Mouse (Mus musculus) right cerebral cortex, postnatal 10 days (tissue): ENCODE results near the gene Rhox4g.
"Not testable (repeated sequence)": the region's sequence is repeated elsewhere in the genome, so short reads cannot be mapped to it uniquely, and the experiment has no call there.

Source experiments
- DNase-seq, 2 experiments: peaks; one replicate each; pipeline ENCODE4 v3.0.0; 2021; ENCODE audit warnings: low spot score in 2 of 2

Gene Rhox4g

GRCm38 (mm10) chrX:37651227-37651626 is at the start of gene Rhox4g:
Gene Rhox4g (minus strand): TSS chrX:37651327.
- not testable (repeated sequence) for DNase-seq

DNA sequence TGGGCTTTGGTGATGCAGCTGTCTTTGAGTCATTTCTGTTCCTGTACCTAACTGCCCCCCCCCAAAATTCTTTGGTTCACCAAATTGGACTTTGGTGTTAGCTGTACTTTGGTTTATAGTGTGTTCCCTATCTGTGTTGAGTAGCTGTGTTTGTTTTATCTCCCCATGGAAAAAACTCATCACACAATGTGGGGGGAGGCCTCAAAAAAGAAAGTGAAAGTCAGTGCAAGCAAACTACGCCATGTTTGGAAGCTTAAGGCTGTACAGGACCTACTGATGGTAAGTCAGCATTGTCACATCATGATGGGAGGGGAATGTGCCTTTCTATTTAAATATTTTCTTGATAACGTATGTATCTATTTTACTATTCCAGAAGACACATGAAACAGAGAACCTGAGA is 41.1 kb upstream of the Rhox4g start:
- DNase-seq, result no peak

- no peak for DNase-seq
Measured at GRCm38 (mm10) chrX:37683031-37683715, 32.0 kb upstream of the Rhox4g start.

DNA sequence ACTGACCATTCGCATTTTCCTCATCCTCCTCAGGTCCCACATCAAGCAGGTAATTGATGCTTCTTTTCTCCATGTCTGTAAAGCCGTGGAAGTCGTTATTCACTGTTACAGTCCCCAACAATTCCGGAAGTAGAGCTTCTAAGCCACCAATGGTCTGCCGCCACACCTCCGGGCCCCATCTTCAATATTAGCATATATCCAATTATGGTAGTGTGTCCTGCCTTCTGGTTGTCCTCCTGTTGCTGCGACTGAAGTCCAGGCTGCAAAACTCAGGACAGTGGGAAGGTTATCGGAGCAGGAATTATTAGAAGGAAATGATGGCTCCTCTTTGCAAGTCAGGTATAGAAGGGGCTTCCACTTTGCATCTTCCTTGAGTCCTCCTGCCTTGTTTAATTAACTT is 22.1 kb upstream of the Rhox4g start, which contains the start of gene Rhox2h:
Gene Rhox2h, minus strand, starts transcription at position 101 of the 400 bp plus-strand sequence.
- DNase-seq, result not testable (repeated sequence)

DNA sequence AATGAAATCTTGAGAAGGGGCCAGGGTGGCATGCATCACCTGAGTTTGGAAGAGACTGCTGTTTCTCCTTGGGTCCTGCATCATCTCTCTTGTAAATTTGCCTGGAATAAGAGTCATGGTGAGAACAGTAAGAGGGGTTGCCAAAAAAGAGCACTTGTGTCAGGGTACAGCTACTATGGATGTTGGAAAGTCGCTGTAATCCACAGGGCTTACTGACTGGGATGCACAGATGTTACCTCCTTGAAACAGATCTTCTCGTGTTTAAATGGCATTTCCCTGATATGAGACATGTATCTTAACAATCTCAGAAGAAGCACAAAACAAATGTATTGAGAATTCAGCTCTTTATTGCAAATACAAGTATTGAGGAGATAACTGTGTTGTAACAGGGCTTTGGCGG is 17.5 kb upstream of the Rhox4g start, which contains the start of gene Rhox3h:
Gene Rhox3h, minus strand, starts transcription at position 101 of the 400 bp plus-strand sequence.
- DNase-seq, result not testable (repeated sequence)

GRCm38 (mm10) chrX:37643370-37643769 is 7.8 kb downstream of the Rhox4g start, which contains the start of gene Rhox2g:
Gene Rhox2g (minus strand): TSS chrX:37643470.
- not testable (repeated sequence) for DNase-seq

DNA sequence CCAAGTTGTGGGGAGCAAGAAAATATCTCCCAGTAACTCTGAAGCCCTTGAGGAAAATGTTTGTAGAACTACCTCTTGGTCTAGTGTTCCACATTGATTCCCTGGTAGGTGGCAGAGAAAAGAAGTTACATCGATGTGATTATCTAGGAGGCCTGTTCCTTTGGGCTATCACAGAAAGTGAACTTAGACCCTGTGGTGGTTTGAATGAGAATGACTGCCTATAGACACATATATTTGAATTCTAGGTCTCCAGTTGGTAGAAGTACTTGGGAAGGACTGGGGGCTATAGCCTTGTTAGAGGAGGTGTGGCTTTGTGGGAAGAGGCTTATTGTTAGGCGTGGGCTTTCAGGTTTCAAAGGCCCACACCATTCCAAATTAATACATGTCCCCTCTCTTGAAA is 22.6 kb downstream of the Rhox4g start, which contains the start of gene Rhox3g:
Gene Rhox3g, minus strand, starts transcription at position 101 of the 400 bp plus-strand sequence.
- not testable (repeated sequence) for DNase-seq

- DNase-seq, result not testable (repeated sequence)
Measured at GRCm38 (mm10) chrX:37607604-37608003, 43.5 kb downstream of the Rhox4g start, which contains the start of gene Rhox4f. Gene Rhox4f (minus strand): TSS chrX:37607704.
